Mouse (Mus musculus) testis, adult 2 months (tissue): ENCODE measurements at regions not wholly inside any gene's neighbourhood (a gene's known extent, or its start where the extent isn't known, plus 50 kb on each side); places are given as distances from the start of the nearest gene placed in this dataset.

Experiments used
- CTCF ChIP-seq: fragments of 200-500 bp; IDR thresholded peaks from 2 replicates; pipeline ENCODE4 v1.5.1; 2012; ENCODE audit warnings: low read depth, mild to moderate bottlenecking, inconsistent platforms, low read length, moderate library complexity; ENCODE audit not compliant: control insufficient read depth, insufficient read depth, insufficient replicate concordance
- POLR2A ChIP-seq: fragments of 200-500 bp; IDR thresholded peaks from 2 replicates; pipeline ENCODE4 v1.6.1; 2012; ENCODE audit warnings: low read depth, mild to moderate bottlenecking, inconsistent platforms, low read length, moderate library complexity; ENCODE audit not compliant: control insufficient read depth

- no peak for TF ChIP-seq CTCF
- no peak for TF ChIP-seq POLR2A
These were observed 405.6 kb upstream of the Adamts16 start for GRCm38 (mm10) chr13:71247241-71247640.
